Mouse (Mus musculus) hindbrain, embryonic 16.5 days (tissue): ENCODE measurements around the gene Prss32. TPM values are rescaled to one million over a fixed set of nuclear protein-coding genes. Genes with fewer than 3 reads are reported as not detected.

Experiments
- ATAC-seq: fragments of 200-750 bp; cut with Nextera tagmentation; 2 replicates; pipeline ENCODE4 v1.8.0; 2017; ENCODE audit warnings: moderate TSS enrichment, moderate library complexity
- H3K27ac ChIP-seq: fragments of 300-500 bp; sonication (generic); 2 replicates; pipeline ENCODE4 v1.5.1; 2014; ENCODE audit warnings: low read depth, mild to moderate bottlenecking, control low read depth, low read length, moderate library complexity
- H3K27me3 ChIP-seq: fragments of 300-500 bp; sonication (generic); replicated peaks from 2 replicates; pipeline ENCODE4 v1.6.1; 2014; ENCODE audit warnings: low read length; ENCODE audit not compliant: control insufficient read depth, insufficient read depth
- H3K36me3 ChIP-seq: fragments of 300-500 bp; sonication (generic); 2 replicates; pipeline ENCODE4 v1.6.1; 2014; ENCODE audit warnings: mild to moderate bottlenecking, low read length, moderate library complexity, mixed read lengths; ENCODE audit not compliant: control insufficient read depth, insufficient read depth
- H3K4me1 ChIP-seq: fragments of 300-500 bp; sonication (generic); 2 replicates; pipeline ENCODE4 v1.6.1; 2014; ENCODE audit warnings: low read depth, low read length; ENCODE audit not compliant: control insufficient read depth, insufficient read depth
- H3K4me2 ChIP-seq: fragments of 300-500 bp; sonication (generic); 2 replicates; pipeline ENCODE4 v1.6.1; 2014; ENCODE audit warnings: mild to moderate bottlenecking, low read length, control low read depth, moderate library complexity
- H3K4me3 ChIP-seq: fragments of 300-500 bp; sonication (generic); 2 replicates; pipeline ENCODE4 v1.5.1; 2014; ENCODE audit warnings: mild to moderate bottlenecking, low read length, control low read depth, moderate library complexity
- H3K9ac ChIP-seq: fragments of 300-500 bp; sonication (generic); 2 replicates; pipeline ENCODE4 v1.6.1; 2014; ENCODE audit warnings: low read depth, mild to moderate bottlenecking, control low read depth, low read length, moderate library complexity
- H3K9me3 ChIP-seq: fragments of 300-500 bp; sonication (generic); 2 replicates; pipeline ENCODE4 v1.6.1; 2014; ENCODE audit warnings: mild to moderate bottlenecking, low read length, moderate library complexity; ENCODE audit not compliant: control insufficient read depth
- WGBS: fragments of 180-500 bp; shearing (Covaris S2); extraction: QIAGEN DNeasy Blood & Tissue Kit; methylation state at CpG from one replicate; pipeline ENCODE4 v1.1.7; 2014; 5-methylcytosine and 5-hydroxymethylcytosine counted together
- polyA plus RNA-seq: library from polyadenylated mRNA; unstranded; fragments of >200 nt; fragmentation: Nextera tagmentation; extraction: Ambion mirVana; gene quantifications from 2 replicates; pipeline ENCODE4 v1.2.1, GENCODE M21; 2015

Gene Prss32
- polyA plus RNA-seq: 0.14 TPM in 1 of 2 replicates, not detected in the other

GRCm38 (mm10) chr17:23843812-23844273 lies at the start of gene Prss32, which contains the start of gene Prss41:
Gene Prss32 (plus strand): TSS chr17:23843855.
Gene Prss41 (minus strand): TSS chr17:23844172.
- Histone ChIP-seq H3K27me3 (peaks cover 3% of the 10 kb centered on the region; the same call in 1 of the 2 replicates), H3K4me3 (no peak within 1 kb of the TSS), H3K4me1 (no peaks in the 10 kb centered on the region), H3K4me2 (peak within 1 kb of the TSS; percentile 24), H3K27ac (no peak within 1 kb of the TSS), H3K9me3 (no peaks in the 10 kb centered on the region), H3K36me3 (no peaks in the 10 kb centered on the region), H3K9ac (no peak within 1 kb of the TSS)
- 11% methylated on average over 19 of the region's 19 CpGs for WGBS
- peak; percentile 40; the same call in 1 of the 2 replicates for ATAC-seq

GRCm38 (mm10) chr17:23795323-23795722 lies 48.3 kb upstream of the Prss32 start:
- no peak overlapping the region for H3K27ac ChIP-seq
- 98% methylated on average over 8 of the region's 8 CpGs for WGBS
- no peaks in the 10 kb centered on the region for H3K27me3 ChIP-seq
- no peaks in the 10 kb centered on the region for H3K36me3 ChIP-seq
- H3K9me3 ChIP-seq: no peaks in the 10 kb centered on the region
- H3K4me1 ChIP-seq: peaks cover 3% of the 10 kb centered on the region; the same call in 1 of the 2 replicates
- no peak overlapping the region for H3K9ac ChIP-seq
- no peak overlapping the region for H3K4me2 ChIP-seq
- no peak overlapping the region for H3K4me3 ChIP-seq
- ATAC-seq: no peak

GRCm38 (mm10) chr17:23797316-23797715 lies 46.3 kb upstream of the Prss32 start:
- no peak overlapping the region for H3K4me2 ChIP-seq
- no peaks in the 10 kb centered on the region for H3K9me3 ChIP-seq
- H3K27ac ChIP-seq: no peak overlapping the region
- H3K27me3 ChIP-seq: no peaks in the 10 kb centered on the region
- WGBS: 80% methylated on average over 7 of the region's 7 CpGs
- H3K4me1 ChIP-seq: no peaks in the 10 kb centered on the region; the same call in 1 of the 2 replicates
- no peak overlapping the region for H3K4me3 ChIP-seq
- no peak overlapping the region for H3K9ac ChIP-seq
- H3K36me3 ChIP-seq: no peaks in the 10 kb centered on the region
- no peak for ATAC-seq

GRCm38 (mm10) chr17:23801627-23802026 lies 42.0 kb upstream of the Prss32 start:
- no peak for ATAC-seq
- H3K9me3 ChIP-seq: no peaks in the 10 kb centered on the region
- H3K4me1 ChIP-seq: peaks cover 25% of the 10 kb centered on the region
- no peak overlapping the region for H3K9ac ChIP-seq
- no peak overlapping the region for H3K4me3 ChIP-seq
- no peaks in the 10 kb centered on the region for H3K36me3 ChIP-seq
- no peak overlapping the region for H3K27ac ChIP-seq
- H3K27me3 ChIP-seq: no peaks in the 10 kb centered on the region
- 95% methylated on average over 10 of the region's 10 CpGs for WGBS
- no peak overlapping the region for H3K4me2 ChIP-seq

GRCm38 (mm10) chr17:23802746-23803365 lies 40.8 kb upstream of the Prss32 start:
- Histone ChIP-seq H3K4me2 (peak overlapping the region; percentile 67), H3K27me3 (no peaks in the 10 kb centered on the region), H3K4me3 (peak overlapping the region; percentile 63), H3K4me1 (peaks cover 31% of the 10 kb centered on the region), H3K36me3 (no peaks in the 10 kb centered on the region), H3K9me3 (no peaks in the 10 kb centered on the region), H3K27ac (peak overlapping the region; percentile 97), H3K9ac (peak overlapping the region; percentile 81)
- under 1% methylated on average over 60 of the region's 60 CpGs for whole genome bisulfite sequencing
- peak; percentile 98 for ATAC-seq

GRCm38 (mm10) chr17:23803366-23804041 lies 40.2 kb upstream of the Prss32 start:
- H3K27ac ChIP-seq: peak overlapping the region; percentile 97
- H3K4me3 ChIP-seq: peak overlapping the region; percentile 63
- peak overlapping the region; percentile 74 for H3K4me2 ChIP-seq
- no peaks in the 10 kb centered on the region for H3K27me3 ChIP-seq
- peak overlapping the region; percentile 81 for H3K9ac ChIP-seq
- peaks cover 31% of the 10 kb centered on the region for H3K4me1 ChIP-seq
- H3K9me3 ChIP-seq: no peaks in the 10 kb centered on the region
- peak; percentile 57 for ATAC-seq
- 0% methylated on average over 48 of the region's 83 CpGs for WGBS
- H3K36me3 ChIP-seq: peaks cover under 1% of the 10 kb centered on the region; the same call in 1 of the 2 replicates

- Histone ChIP-seq H3K27me3 (no peaks in the 10 kb centered on the region), H3K4me2 (peak overlapping the region; percentile 74), H3K4me3 (peak overlapping the region; percentile 63), H3K36me3 (peaks cover 9% of the 10 kb centered on the region), H3K27ac (no peak overlapping the region; the same call in 1 of the 2 replicates), H3K9ac (peak overlapping the region; percentile 81), H3K9me3 (no peaks in the 10 kb centered on the region), H3K4me1 (peaks cover 31% of the 10 kb centered on the region)
- WGBS: 5% methylated on average over 8 of the region's 8 CpGs
- no peak for ATAC-seq
Measured at GRCm38 (mm10) chr17:23804426-23805085, 39.1 kb upstream of the Prss32 start.

GRCm38 (mm10) chr17:23806867-23807266 lies 36.8 kb upstream of the Prss32 start:
- no peak for ATAC-seq
- 0 out of 2 replicates have a peak overlapping the region, but pooled peaks have one; percentile 5 for H3K9ac ChIP-seq
- peak overlapping the region; percentile 13; the same call in 1 of the 2 replicates for H3K4me2 ChIP-seq
- peaks cover 31% of the 10 kb centered on the region for H3K4me1 ChIP-seq
- H3K27ac ChIP-seq: no peak overlapping the region
- H3K27me3 ChIP-seq: no peaks in the 10 kb centered on the region
- no peak overlapping the region for H3K4me3 ChIP-seq
- no peaks in the 10 kb centered on the region for H3K9me3 ChIP-seq
- WGBS: 78% methylated on average over 25 of the region's 25 CpGs
- peaks cover 30% of the 10 kb centered on the region for H3K36me3 ChIP-seq

GRCm38 (mm10) chr17:23807918-23808317 lies 35.7 kb upstream of the Prss32 start:
- Histone ChIP-seq H3K36me3 (peaks cover 38% of the 10 kb centered on the region), H3K4me2 (no peak overlapping the region), H3K4me1 (peaks cover 31% of the 10 kb centered on the region), H3K27ac (no peak overlapping the region), H3K27me3 (no peaks in the 10 kb centered on the region), H3K9ac (no peak overlapping the region), H3K4me3 (no peak overlapping the region), H3K9me3 (no peaks in the 10 kb centered on the region)
- 89% methylated on average over 3 of the region's 3 CpGs for WGBS
- ATAC-seq: no peak
